Mouse (Mus musculus): ENCODE measurements around the gene Fam186a. TPM values are rescaled to one million over a fixed set of nuclear protein-coding genes. Genes with fewer than 3 reads are reported as not detected.

Fam186a gene
- polyA plus RNA-seq (2012; rRNA removed): 0.05 and 0.06 TPM in 2 replicates
- polyA plus RNA-seq (2014; fragmentation: Nextera tagmentation; extraction: Ambion mirVana): 0.11 TPM in 1 of 2 replicates, not detected in the other

GRCm38 (mm10) chr15:99966961-99967360, at the start of gene Fam186a:
Gene Fam186a (minus strand): TSS chr15:99967061.
- WGBS: 75% methylated on average over 4 of the region's 4 CpGs
- Histone ChIP-seq H3K4me3 (replicated peaks; ENCODE audit: low read length) (no peak within 1 kb of the TSS), H3K9ac (ENCODE audit: low read depth, low read length, severe bottlenecking) (no peak within 1 kb of the TSS), H3K9me3 (ENCODE audit: control insufficient read depth, low read length) (no peaks in the 10 kb centered on the region), H3K36me3 (ENCODE audit: control insufficient read depth, insufficient read depth, low read length) (no peaks in the 10 kb centered on the region), H3K4me1 (ENCODE audit: control insufficient read depth, insufficient read depth, low read length) (no peaks in the 10 kb centered on the region), H3K27ac (replicated peaks; ENCODE audit: low read depth, low read length) (no peak within 1 kb of the TSS), H3K27me3 (ENCODE audit: control insufficient read depth, insufficient read depth, low read length) (no peaks in the 10 kb centered on the region), H3K4me2 (replicated peaks; ENCODE audit: low read depth, low read length, severe bottlenecking) (no peak within 1 kb of the TSS)
- TF ChIP-seq POLR2A (IDR thresholded peaks at IDR 0.05; ENCODE audit: borderline replicate concordance, extremely low read depth, insufficient read depth, insufficient read length): no peak
- ATAC-seq (ENCODE audit: low FRiP score, low read depth): no peak
- no peak for DNase-seq (ENCODE audit: low spot score)

GRCm38 (mm10) chr15:100006180-100006579, 39.3 kb upstream of the Fam186a start:
- H3K27ac ChIP-seq (replicated peaks; ENCODE audit: low read depth, low read length): no peak overlapping the region
- ATAC-seq (ENCODE audit: low FRiP score, low read depth): no peak
- H3K4me2 ChIP-seq (replicated peaks; ENCODE audit: low read depth, low read length, severe bottlenecking): no peak overlapping the region
- H3K9ac ChIP-seq (ENCODE audit: low read depth, low read length, severe bottlenecking): no peak overlapping the region
- no peak overlapping the region for H3K4me3 ChIP-seq (replicated peaks; ENCODE audit: low read length)
- peaks cover 87% of the 10 kb centered on the region for H3K36me3 ChIP-seq (ENCODE audit: control insufficient read depth, insufficient read depth, low read length)
- no peaks in the 10 kb centered on the region for H3K4me1 ChIP-seq (ENCODE audit: control insufficient read depth, insufficient read depth, low read length)
- no peak for DNase-seq (ENCODE audit: low spot score)
- H3K9me3 ChIP-seq (ENCODE audit: control insufficient read depth, low read length): no peaks in the 10 kb centered on the region
- TF ChIP-seq POLR2A (IDR thresholded peaks at IDR 0.05; ENCODE audit: borderline replicate concordance, extremely low read depth, insufficient read depth, insufficient read length): no peak
- no peaks in the 10 kb centered on the region for H3K27me3 ChIP-seq (ENCODE audit: control insufficient read depth, insufficient read depth, low read length)

- no peaks in the 10 kb centered on the region for H3K27me3 ChIP-seq (ENCODE audit: control insufficient read depth, insufficient read depth, low read length)
- no peak overlapping the region for H3K4me3 ChIP-seq (replicated peaks; ENCODE audit: low read length)
- no peak overlapping the region for H3K27ac ChIP-seq (replicated peaks; ENCODE audit: low read depth, low read length)
- no peak for TF ChIP-seq POLR2A (IDR thresholded peaks at IDR 0.05; ENCODE audit: borderline replicate concordance, extremely low read depth, insufficient read depth, insufficient read length)
- ATAC-seq (ENCODE audit: low FRiP score, low read depth) (no peak), DNase-seq (ENCODE audit: low spot score) (no peak)
- H3K4me1 ChIP-seq (ENCODE audit: control insufficient read depth, insufficient read depth, low read length): no peaks in the 10 kb centered on the region
- 88% methylated on average over 7 of the region's 7 CpGs for WGBS
- H3K36me3 ChIP-seq (ENCODE audit: control insufficient read depth, insufficient read depth, low read length): peaks cover 79% of the 10 kb centered on the region
- no peak overlapping the region for H3K4me2 ChIP-seq (replicated peaks; ENCODE audit: low read depth, low read length, severe bottlenecking)
- no peaks in the 10 kb centered on the region for H3K9me3 ChIP-seq (ENCODE audit: control insufficient read depth, low read length)
- H3K9ac ChIP-seq (ENCODE audit: low read depth, low read length, severe bottlenecking): no peak overlapping the region
Measured at GRCm38 (mm10) chr15:100004677-100005273, 37.9 kb upstream of the Fam186a start.

GRCm38 (mm10) chr15:99999390-99999789, 32.5 kb upstream of the Fam186a start:
- Histone ChIP-seq H3K9me3 (ENCODE audit: control insufficient read depth, low read length) (no peaks in the 10 kb centered on the region), H3K27ac (replicated peaks; ENCODE audit: low read depth, low read length) (no peak overlapping the region), H3K27me3 (ENCODE audit: control insufficient read depth, insufficient read depth, low read length) (no peaks in the 10 kb centered on the region), H3K4me3 (replicated peaks; ENCODE audit: low read length) (no peak overlapping the region), H3K4me1 (ENCODE audit: control insufficient read depth, insufficient read depth, low read length) (no peaks in the 10 kb centered on the region), H3K9ac (ENCODE audit: low read depth, low read length, severe bottlenecking) (no peak overlapping the region), H3K36me3 (ENCODE audit: control insufficient read depth, insufficient read depth, low read length) (peaks cover 64% of the 10 kb centered on the region), H3K4me2 (replicated peaks; ENCODE audit: low read depth, low read length, severe bottlenecking) (no peak overlapping the region)
- DNase-seq (ENCODE audit: low spot score) (no peak), ATAC-seq (ENCODE audit: low FRiP score, low read depth) (no peak)
- TF ChIP-seq POLR2A (IDR thresholded peaks at IDR 0.05; ENCODE audit: borderline replicate concordance, extremely low read depth, insufficient read depth, insufficient read length): no peak
- 93% methylated on average over 1 of the region's 1 CpGs for WGBS

- H3K36me3 ChIP-seq (ENCODE audit: control insufficient read depth, insufficient read depth, low read length): peaks cover 67% of the 10 kb centered on the region
- no peak overlapping the region for H3K4me2 ChIP-seq (replicated peaks; ENCODE audit: low read depth, low read length, severe bottlenecking)
- ATAC-seq (ENCODE audit: low FRiP score, low read depth): no peak
- H3K27ac ChIP-seq (replicated peaks; ENCODE audit: low read depth, low read length): no peak overlapping the region
- H3K9ac ChIP-seq (ENCODE audit: low read depth, low read length, severe bottlenecking): no peak overlapping the region
- H3K27me3 ChIP-seq (ENCODE audit: control insufficient read depth, insufficient read depth, low read length): no peaks in the 10 kb centered on the region
- 91% methylated on average over 6 of the region's 6 CpGs for WGBS
- no peak for TF ChIP-seq POLR2A (IDR thresholded peaks at IDR 0.05; ENCODE audit: borderline replicate concordance, extremely low read depth, insufficient read depth, insufficient read length)
- no peak overlapping the region for H3K4me3 ChIP-seq (replicated peaks; ENCODE audit: low read length)
- no peaks in the 10 kb centered on the region for H3K9me3 ChIP-seq (ENCODE audit: control insufficient read depth, low read length)
- no peaks in the 10 kb centered on the region for H3K4me1 ChIP-seq (ENCODE audit: control insufficient read depth, insufficient read depth, low read length)
- no peak for DNase-seq (ENCODE audit: low spot score)
Measured at GRCm38 (mm10) chr15:99997114-99997804, 30.4 kb upstream of the Fam186a start.

All from limb, embryonic 14.5 days (tissue).